Mouse (Mus musculus): ENCODE measurements around the gene Olfr763. TPM values are rescaled to one million over a fixed set of nuclear protein-coding genes. Genes with fewer than 3 reads are reported as not detected.

The Olfr763 gene
- not detected for polyA plus RNA-seq (2015; fragmentation: Illumina TruSeq; extraction: RNeasy Lipid Tissue Mini Kit (QIAGEN cat#74804); ENCODE audit: insufficient read depth, low replicate concordance)

GRCm38 (mm10) chr10:129010288-129010841 is at the start of gene Olfr763:
Gene Olfr763 (plus strand): TSS chr10:129010791.

GRCm38 (mm10) chr10:128989131-128989530 is 21.5 kb upstream of the Olfr763 start, which contains the start of gene Olfr9:
Gene Olfr9 (plus strand): TSS chr10:128989431.

GRCm38 (mm10) chr10:129039796-129040195 is 29.2 kb downstream of the Olfr763 start, which contains the start of gene Olfr764-ps1:
Gene Olfr764-ps1 (minus strand): TSS chr10:129039896.

GRCm38 (mm10) chr10:129049898-129050297 is 39.3 kb downstream of the Olfr763 start, which contains the start of gene Olfr765:
Gene Olfr765 (minus strand): TSS chr10:129049998.

Other genes starting within 250 kb of the Olfr763 start
- 4.1 TPM for gene Mmp19, start 219.9 kb upstream of the Olfr763 start, polyA plus RNA-seq (2015; fragmentation: Illumina TruSeq; extraction: RNeasy Lipid Tissue Mini Kit (QIAGEN cat#74804); ENCODE audit: insufficient read depth, low replicate concordance)
- 63.9 TPM for gene Dnajc14, start 206.7 kb upstream of the Olfr763 start, polyA plus RNA-seq (2015; fragmentation: Illumina TruSeq; extraction: RNeasy Lipid Tissue Mini Kit (QIAGEN cat#74804); ENCODE audit: insufficient read depth, low replicate concordance)
- 10.7 TPM for gene Tmem198b, start 206.4 kb upstream of the Olfr763 start, polyA plus RNA-seq (2015; fragmentation: Illumina TruSeq; extraction: RNeasy Lipid Tissue Mini Kit (QIAGEN cat#74804); ENCODE audit: insufficient read depth, low replicate concordance)
- 193 TPM for gene Sarnp, start 193.5 kb upstream of the Olfr763 start, polyA plus RNA-seq (2015; fragmentation: Illumina TruSeq; extraction: RNeasy Lipid Tissue Mini Kit (QIAGEN cat#74804); ENCODE audit: insufficient read depth, low replicate concordance)
- gene Ormdl2, start 189.1 kb upstream of the Olfr763 start, polyA plus RNA-seq (2015; fragmentation: Illumina TruSeq; extraction: RNeasy Lipid Tissue Mini Kit (QIAGEN cat#74804); ENCODE audit: insufficient read depth, low replicate concordance), result 55.9 TPM
- 20.5 TPM for gene Gdf11, start 119.1 kb upstream of the Olfr763 start, polyA plus RNA-seq (2015; fragmentation: Illumina TruSeq; extraction: RNeasy Lipid Tissue Mini Kit (QIAGEN cat#74804); ENCODE audit: insufficient read depth, low replicate concordance)
- 133 TPM for gene Cd63, start 109.8 kb upstream of the Olfr763 start, polyA plus RNA-seq (2015; fragmentation: Illumina TruSeq; extraction: RNeasy Lipid Tissue Mini Kit (QIAGEN cat#74804); ENCODE audit: insufficient read depth, low replicate concordance)
- 10.6 TPM for gene Rdh5, start 87.9 kb upstream of the Olfr763 start, polyA plus RNA-seq (2015; fragmentation: Illumina TruSeq; extraction: RNeasy Lipid Tissue Mini Kit (QIAGEN cat#74804); ENCODE audit: insufficient read depth, low replicate concordance)
- gene Bloc1s1, start 86.8 kb upstream of the Olfr763 start, polyA plus RNA-seq (2015; fragmentation: Illumina TruSeq; extraction: RNeasy Lipid Tissue Mini Kit (QIAGEN cat#74804); ENCODE audit: insufficient read depth, low replicate concordance), result 64.2 TPM
- gene Itga7, start 77.0 kb upstream of the Olfr763 start, polyA plus RNA-seq (2015; fragmentation: Illumina TruSeq; extraction: RNeasy Lipid Tissue Mini Kit (QIAGEN cat#74804); ENCODE audit: insufficient read depth, low replicate concordance), result 1.9 TPM
- gene Mettl7b, start 49.8 kb upstream of the Olfr763 start, polyA plus RNA-seq (2015; fragmentation: Illumina TruSeq; extraction: RNeasy Lipid Tissue Mini Kit (QIAGEN cat#74804); ENCODE audit: insufficient read depth, low replicate concordance), result not detected
- not detected for gene Olfr9, start 21.4 kb upstream of the Olfr763 start, polyA plus RNA-seq (2015; fragmentation: Illumina TruSeq; extraction: RNeasy Lipid Tissue Mini Kit (QIAGEN cat#74804); ENCODE audit: insufficient read depth, low replicate concordance)
- gene Olfr764-ps1, start 29.1 kb downstream of the Olfr763 start, polyA plus RNA-seq (2015; fragmentation: Illumina TruSeq; extraction: RNeasy Lipid Tissue Mini Kit (QIAGEN cat#74804); ENCODE audit: insufficient read depth, low replicate concordance), result not detected
- not detected for gene Olfr765, start 39.2 kb downstream of the Olfr763 start, polyA plus RNA-seq (2015; fragmentation: Illumina TruSeq; extraction: RNeasy Lipid Tissue Mini Kit (QIAGEN cat#74804); ENCODE audit: insufficient read depth, low replicate concordance)
- gene Olfr766-ps1, start 58.2 kb downstream of the Olfr763 start, polyA plus RNA-seq (2015; fragmentation: Illumina TruSeq; extraction: RNeasy Lipid Tissue Mini Kit (QIAGEN cat#74804); ENCODE audit: insufficient read depth, low replicate concordance), result not detected
- gene Olfr767, start 72.1 kb downstream of the Olfr763 start, polyA plus RNA-seq (2015; fragmentation: Illumina TruSeq; extraction: RNeasy Lipid Tissue Mini Kit (QIAGEN cat#74804); ENCODE audit: insufficient read depth, low replicate concordance), result not detected
- gene Olfr768, start 88.6 kb downstream of the Olfr763 start, polyA plus RNA-seq (2015; fragmentation: Illumina TruSeq; extraction: RNeasy Lipid Tissue Mini Kit (QIAGEN cat#74804); ENCODE audit: insufficient read depth, low replicate concordance), result not detected
- not detected for gene Olfr769, start 107.1 kb downstream of the Olfr763 start, polyA plus RNA-seq (2015; fragmentation: Illumina TruSeq; extraction: RNeasy Lipid Tissue Mini Kit (QIAGEN cat#74804); ENCODE audit: insufficient read depth, low replicate concordance)
- gene Olfr770, start 128.2 kb downstream of the Olfr763 start, polyA plus RNA-seq (2015; fragmentation: Illumina TruSeq; extraction: RNeasy Lipid Tissue Mini Kit (QIAGEN cat#74804); ENCODE audit: insufficient read depth, low replicate concordance), result not detected
- not detected for gene Olfr771, start 154.0 kb downstream of the Olfr763 start, polyA plus RNA-seq (2015; fragmentation: Illumina TruSeq; extraction: RNeasy Lipid Tissue Mini Kit (QIAGEN cat#74804); ENCODE audit: insufficient read depth, low replicate concordance)
- gene Olfr772, start 167.1 kb downstream of the Olfr763 start, polyA plus RNA-seq (2015; fragmentation: Illumina TruSeq; extraction: RNeasy Lipid Tissue Mini Kit (QIAGEN cat#74804); ENCODE audit: insufficient read depth, low replicate concordance), result not detected
- not detected for gene Olfr773, start 176.6 kb downstream of the Olfr763 start, polyA plus RNA-seq (2015; fragmentation: Illumina TruSeq; extraction: RNeasy Lipid Tissue Mini Kit (QIAGEN cat#74804); ENCODE audit: insufficient read depth, low replicate concordance)
- not detected for gene Olfr774, start 225.4 kb downstream of the Olfr763 start, polyA plus RNA-seq (2015; fragmentation: Illumina TruSeq; extraction: RNeasy Lipid Tissue Mini Kit (QIAGEN cat#74804); ENCODE audit: insufficient read depth, low replicate concordance)
- not detected for gene Olfr775, start 237.6 kb downstream of the Olfr763 start, polyA plus RNA-seq (2015; fragmentation: Illumina TruSeq; extraction: RNeasy Lipid Tissue Mini Kit (QIAGEN cat#74804); ENCODE audit: insufficient read depth, low replicate concordance)
- not detected for gene Olfr776, start 248.3 kb downstream of the Olfr763 start, polyA plus RNA-seq (2015; fragmentation: Illumina TruSeq; extraction: RNeasy Lipid Tissue Mini Kit (QIAGEN cat#74804); ENCODE audit: insufficient read depth, low replicate concordance)